Mouse (Mus musculus) CH12.LX (cell line): ENCODE data around the gene Gramd2. TPM values are rescaled to one million over a fixed set of nuclear protein-coding genes. Genes with fewer than 3 reads are reported as not detected.

ENCODE experiments used
- DNase-seq: peaks from one replicate; pipeline ENCODE4 v3.0.0-alpha.2; 2013; ENCODE audit errors: extremely low read depth
- H3K27ac ChIP-seq: 2 replicates; pipeline ENCODE4 v1.5.1; 2012; ENCODE audit warnings: low read depth, mild to moderate bottlenecking, control low read depth, moderate library complexity; ENCODE audit not compliant: insufficient read depth
- H3K27me3 ChIP-seq: replicated peaks from 2 replicates; pipeline ENCODE3; 2012; ENCODE audit warnings: inconsistent platforms
- H3K36me3 ChIP-seq, 2 experiments: replicated peaks in 1 of 2; 2 replicates each; pipeline versions ENCODE3 to v1.6.1; 2012; ENCODE audit warnings: inconsistent platforms in 1 of 2, low read length in 1 of 2, mild to moderate bottlenecking in 1 of 2, mixed read lengths in 1 of 2, moderate library complexity in 1 of 2; ENCODE audit not compliant: control insufficient read depth in 1 of 2, insufficient read depth in 1 of 2
- H3K4me1 ChIP-seq, 2 experiments: 2 replicates each; pipeline ENCODE4 v1.6.1; 2012; ENCODE audit warnings: inconsistent platforms in 1 of 2, moderate library complexity in 1 of 2; ENCODE audit not compliant: insufficient read depth in 2 of 2, control insufficient read depth in 1 of 2
- H3K4me2 ChIP-seq: 2 replicates; pipeline ENCODE4 v1.6.1; 2012; ENCODE audit warnings: low read depth, mild to moderate bottlenecking, control low read depth; ENCODE audit not compliant: poor library complexity, insufficient read depth, severe bottlenecking
- H3K4me3 ChIP-seq, 3 experiments: fragments of 150-350 bp in 1 of 3; sonication (generic) in 1 of 3; replicated peaks in 1 of 3; 2 replicates each; pipeline versions ENCODE3 to v1.5.1; 2011 to 2012; ENCODE audit warnings: low read depth in 2 of 3, low read length in 2 of 3, mild to moderate bottlenecking in 2 of 3, moderate library complexity in 2 of 3, control low read depth in 1 of 3, improper control_type of control experiment in 1 of 3, inconsistent platforms in 1 of 3, mixed read lengths in 1 of 3; ENCODE audit not compliant: poor library complexity in 1 of 3
- H3K79me2 ChIP-seq: replicated peaks from 2 replicates; pipeline ENCODE4 v1.6.1; 2012; ENCODE audit warnings: mild to moderate bottlenecking, moderate library complexity; ENCODE audit not compliant: control insufficient read depth, poor library complexity, insufficient read depth, severe bottlenecking; ENCODE audit errors: extremely low read depth
- H3K9ac ChIP-seq: 2 replicates; pipeline ENCODE4 v1.6.1; 2012; ENCODE audit warnings: low read depth, mild to moderate bottlenecking, control low read depth, moderate library complexity; ENCODE audit not compliant: insufficient read depth
- H3K9me3 ChIP-seq: replicated peaks from 2 replicates; pipeline ENCODE3; 2012; ENCODE audit warnings: low read length, inconsistent platforms, mixed read lengths
- BHLHE40 ChIP-seq: IDR thresholded peaks from 2 replicates; pipeline ENCODE4 v1.6.1; 2011; ENCODE audit warnings: mild to moderate bottlenecking, low read depth, low read length, improper control_type of control experiment
- CTCF ChIP-seq, 2 experiments: IDR thresholded peaks in 1 of 2; conservative IDR thresholded peaks in 1 of 2; 2 replicates each; pipeline ENCODE4 v1.5.1; 2011 to 2012; ENCODE audit warnings: low read depth in 2 of 2, low read length in 2 of 2, improper control_type of control experiment in 1 of 2, inconsistent platforms in 1 of 2, mild to moderate bottlenecking in 1 of 2, moderate library complexity in 1 of 2
- E2F4 ChIP-seq: IDR thresholded peaks from 2 replicates; pipeline ENCODE4 v1.6.1; 2011; ENCODE audit warnings: low read depth, low read length, improper control_type of control experiment; ENCODE audit not compliant: insufficient replicate concordance
- ELF1 ChIP-seq: IDR thresholded peaks from 2 replicates; pipeline ENCODE4 v1.6.1; 2014; ENCODE audit warnings: low read depth, mild to moderate bottlenecking, inconsistent platforms, low read length, improper control_type of control experiment
- EP300 ChIP-seq: IDR thresholded peaks from 2 replicates; pipeline ENCODE4 v1.6.1; 2011; ENCODE audit warnings: low read length, improper control_type of control experiment
- ETS1 ChIP-seq: conservative IDR thresholded peaks from 2 replicates; pipeline ENCODE4 v1.6.1; 2012; ENCODE audit warnings: low read depth, mild to moderate bottlenecking, inconsistent platforms, low read length, improper control_type of control experiment, moderate library complexity
- IRF4 ChIP-seq: IDR thresholded peaks from 2 replicates; pipeline ENCODE4 v1.6.1; 2014; ENCODE audit warnings: low read depth, mild to moderate bottlenecking, inconsistent platforms, low read length, improper control_type of control experiment
- JUND ChIP-seq: conservative IDR thresholded peaks from 2 replicates; pipeline ENCODE4 v1.6.1; 2011; ENCODE audit warnings: low read depth, low read length, improper control_type of control experiment
- KAT2A ChIP-seq: IDR thresholded peaks from 2 replicates; pipeline ENCODE4 v1.6.1; 2012; ENCODE audit warnings: low read length, improper control_type of control experiment, inconsistent platforms; ENCODE audit not compliant: insufficient replicate concordance
- POLR2AphosphoS2 ChIP-seq: IDR thresholded peaks from 2 replicates; pipeline ENCODE4 v1.6.1; 2011; ENCODE audit warnings: low read depth, low read length, improper control_type of control experiment
- SMC3 ChIP-seq: IDR thresholded peaks from 2 replicates; pipeline ENCODE4 v1.6.1; 2011; ENCODE audit warnings: low read depth, low read length, improper control_type of control experiment
- TBP ChIP-seq: conservative IDR thresholded peaks from 2 replicates; pipeline ENCODE4 v1.6.1; 2011; ENCODE audit warnings: low read depth, low read length, improper control_type of control experiment
- TCF12 ChIP-seq: IDR thresholded peaks from 2 replicates; pipeline ENCODE4 v1.6.1; 2014; ENCODE audit warnings: low read depth, mild to moderate bottlenecking, inconsistent platforms, low read length, improper control_type of control experiment
- USF2 ChIP-seq: conservative IDR thresholded peaks from 2 replicates; pipeline ENCODE4 v1.6.1; 2011; ENCODE audit warnings: low read depth, low read length, improper control_type of control experiment
- ZC3H11A ChIP-seq: IDR thresholded peaks from 2 replicates; pipeline ENCODE4 v1.6.1; 2012; ENCODE audit warnings: low read depth, mild to moderate bottlenecking, inconsistent platforms, low read length, improper control_type of control experiment
- ZKSCAN1 ChIP-seq: IDR thresholded peaks from 2 replicates; pipeline ENCODE4 v1.6.1; 2012; ENCODE audit warnings: low read depth, inconsistent platforms, low read length, improper control_type of control experiment, borderline replicate concordance
- ZMIZ1 ChIP-seq: IDR thresholded peaks from 2 replicates; pipeline ENCODE4 v1.6.1; 2012; ENCODE audit warnings: low read depth, mild to moderate bottlenecking, inconsistent platforms, low read length, improper control_type of control experiment
- ZNF384 ChIP-seq: IDR thresholded peaks from 2 replicates; pipeline ENCODE4 v1.6.1; 2012; ENCODE audit warnings: low read depth, low read length, improper control_type of control experiment, inconsistent platforms
- dilution Hi-C: fragments of 300-500 bp; cut with MboI; formaldehyde crosslinking; loops from 2 replicates; pipeline ENCODE4 v1.14.3; 2020; ENCODE audit warnings: low sequenced_read_pairs; ENCODE audit not compliant: extremely low pct_unique_long_range_greater_than_20kb, extremely low pct_ligation_motif_present
- in situ Hi-C: fragments of 300-500 bp; cut with MboI; formaldehyde crosslinking; loops from 3 replicates; pipeline ENCODE4 v1.14.3; 2019; ENCODE audit warnings: low sequenced_read_pairs, low pct_ligation_motif_present, low pct_unique_long_range_greater_than_20kb, mixed read lengths
- polyA plus RNA-seq: library from polyadenylated mRNA; unstranded; fragments of >175 nt; gene quantifications from 2 replicates; pipeline ENCODE4 v1.2.1, GENCODE M21; 2012; ENCODE audit warnings: low read depth; ENCODE audit not compliant: insufficient read length
- total RNA-seq, 2 experiments: library from RNA; depleted of rRNA; stranded (reverse); fragments of 300-350 nt in 1 of 2; fragments of >200 nt in 1 of 2; gene quantifications; 2 replicates each; pipeline ENCODE4 v1.2.3; 2012 to 2014

Gene Gramd2
- total and polyA plus RNA-seq, 3 experiments, result 0.61 TPM; not detected in 2

DNA sequence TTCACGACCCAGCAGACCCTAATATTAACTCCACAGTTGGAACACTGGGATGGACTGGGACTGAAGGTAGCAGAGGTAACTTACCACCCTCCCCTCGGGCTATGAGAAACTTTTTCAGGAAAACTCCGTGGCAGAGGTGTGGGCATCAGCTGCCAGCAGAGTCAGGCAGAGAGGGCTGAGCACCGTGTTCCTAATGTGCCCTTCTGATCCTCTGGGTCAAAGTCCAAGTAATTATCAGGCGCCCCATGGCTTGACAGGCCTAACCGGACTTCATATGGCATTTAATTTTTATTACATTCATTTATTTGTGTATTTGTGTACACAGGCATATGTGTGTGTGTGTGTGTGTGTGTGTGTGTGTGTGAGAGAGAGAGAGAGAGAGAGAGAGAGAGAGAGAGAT is 23.2 kb downstream of the Gramd2 start:
- Histone ChIP-seq H3K4me2 (no peak overlapping the region), H3K9ac (no peak overlapping the region), H3K27ac (no peak overlapping the region), H3K79me2 (no peaks in the 10 kb centered on the region), H3K4me1 (peaks cover 7 to 33% of the 10 kb centered on the region in 2 experiments), H3K36me3 (no peaks in the 10 kb centered on the region), H3K27me3 (no peaks in the 10 kb centered on the region), H3K9me3 (no peaks in the 10 kb centered on the region), H3K4me3 (no peak overlapping the region)
- dilution Hi-C loops (no loop called here), in situ Hi-C loops (no loop called here)
- DNase-seq, result no peak
- TF ChIP-seq ZC3H11A (no peak), TCF12 (no peak), ZNF384 (no peak), EP300 (no peak), CTCF (conservative IDR thresholded peaks at IDR 0.05 in 1 of 2, IDR thresholded peaks at IDR 0.05 in 1 of 2; ENCODE audit: low read depth in 2 of 2, low read length in 2 of 2) (no peak), ELF1 (no peak), IRF4 (no peak), SMC3 (no peak), POLR2AphosphoS2 (no peak), BHLHE40 (no peak), ZKSCAN1 (no peak), USF2 (no peak), E2F4 (no peak), KAT2A (no peak), TBP (no peak)

DNA sequence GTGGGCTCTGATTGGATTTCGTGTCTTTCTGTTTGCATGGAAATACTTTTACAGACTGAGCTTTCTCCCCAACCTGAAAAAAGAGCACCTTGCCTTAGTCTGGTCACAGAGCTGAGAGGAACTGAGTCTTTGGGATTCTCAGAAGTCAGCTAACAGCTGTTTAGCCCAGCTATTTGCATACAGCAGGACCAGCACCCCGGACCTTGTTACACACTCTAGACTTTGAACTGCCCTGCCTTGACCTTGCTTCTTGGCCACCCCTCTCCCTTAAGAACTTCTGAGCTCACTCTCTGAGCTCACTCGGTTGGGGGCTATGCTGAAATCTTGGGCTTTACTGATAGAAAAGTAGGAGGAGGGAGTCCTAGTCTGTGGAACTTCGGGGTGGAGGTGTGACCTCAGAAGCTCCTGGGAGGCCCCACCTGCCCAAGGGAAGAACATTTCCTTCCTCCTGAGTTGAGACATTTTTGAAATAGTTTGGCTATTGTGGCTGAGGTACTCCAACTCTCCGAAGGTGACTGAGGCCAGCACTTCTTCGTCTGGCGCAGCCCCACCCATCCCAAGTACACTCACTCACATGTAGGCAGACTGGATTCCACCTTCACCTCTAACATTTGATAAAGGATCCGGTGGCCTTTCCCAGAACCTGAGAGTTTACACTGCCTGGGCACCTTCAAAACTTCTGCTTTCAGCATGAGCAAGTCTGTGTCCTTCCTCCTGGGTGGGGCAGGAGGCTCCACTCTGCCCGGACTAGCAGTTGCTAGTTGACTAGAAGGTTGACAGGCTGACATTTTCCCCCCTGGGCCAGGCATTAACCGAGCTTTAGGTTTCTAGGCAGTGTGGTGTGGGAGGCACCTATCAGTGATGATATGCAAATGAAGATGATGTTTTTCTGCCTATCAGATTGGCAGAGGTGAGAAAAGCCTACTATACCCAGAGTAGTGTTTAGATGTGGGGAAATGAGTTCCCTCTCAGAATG is 27.2 kb downstream of the Gramd2 start:
- Histone ChIP-seq H3K27ac (no peak overlapping the region), H3K9me3 (no peaks in the 10 kb centered on the region), H3K36me3 (no peaks in the 10 kb centered on the region), H3K4me1 (peaks cover 7 to 34% of the 10 kb centered on the region in 2 experiments), H3K79me2 (no peaks in the 10 kb centered on the region), H3K4me2 (0 out of 2 replicates have a peak overlapping the region, but pooled peaks have one; percentile 35), H3K4me3 (no peak overlapping the region), H3K9ac (no peak overlapping the region), H3K27me3 (no peaks in the 10 kb centered on the region)
- DNase-seq, result peak; percentile 35
- dilution Hi-C loops, result no loop called here
- in situ Hi-C loops, result no loop called here
- no peak for TF ChIP-seq TBP
- no peak for TF ChIP-seq ZMIZ1
- no peak for TF ChIP-seq JUND
- no peak for TF ChIP-seq E2F4
- 0 out of 2 replicates have a peak, but pooled peaks have one; percentile 17 for TF ChIP-seq IRF4
- peak; percentile 68 for TF ChIP-seq ETS1
- TF ChIP-seq EP300, result no peak
- TF ChIP-seq, all 38 proteins: peak for 2
